Comparison of ENCODE assay signal across 10 mouse cellular contexts in genomic region chr10:76905935-76906341, GRCm38 (mm10). TPM values are rescaled to one million over a fixed set of nuclear protein-coding genes. Genes with fewer than 3 reads are reported as not detected.
DNase-seq lines count a peak whose midpoint lies in the region; ATAC-seq and TF ChIP-seq lines count a peak whose summit lies in the region.
"Had no signal": no experiment of that assay in that cellular context is flagged by ENCODE, and none has a peak within 500 bp of the region (broad histone marks: within the 10 kb centered on the region; RNA-seq: fewer than 3 reads in every experiment).

No protein-coding gene starts in this region.

- intact Hi-C loops in heart, postnatal 25 days (cut with DNase I): loop anchor here (2.0 kb wide), 1 partner anchor 59 kb away; no protein-coding TSS in a partner anchor
- intact Hi-C loops in left cerebral cortex, postnatal 36 days (cut with DNase I): no loop called here

- TF ChIP-seq CTCF in stomach, postnatal 0 days (IDR thresholded peaks at IDR 0.05; ENCODE audit: low read depth): no peak

- no peak overlapping the region for H3K9ac ChIP-seq in neural tube, embryonic 11.5 days (ENCODE audit: low read length)
- H3K9ac ChIP-seq in liver, embryonic 16.5 days (ENCODE audit: low read depth, low read length): no peak overlapping the region
- no peak overlapping the region for H3K9ac ChIP-seq in stomach, postnatal 0 days (ENCODE audit: low read length)
- H3K9ac ChIP-seq: forebrain, embryonic 12.5 days had no signal

- WGBS in neural tube, embryonic 11.5 days: 77% methylated on average over 14 of the region's 14 CpGs
- WGBS in liver, embryonic 16.5 days (ENCODE audit: insufficient replicate concordance): 21% methylated on average over 14 of the region's 14 CpGs
- 43% methylated on average over 14 of the region's 14 CpGs for WGBS in stomach, postnatal 0 days

- no peaks in the 10 kb centered on the region for H3K27me3 ChIP-seq in neural tube, embryonic 11.5 days (ENCODE audit: control insufficient read depth, insufficient read depth, low read length)
- H3K27me3 ChIP-seq in liver, embryonic 16.5 days (ENCODE audit: control insufficient read depth, insufficient read depth, low read depth, low read length): no peaks in the 10 kb centered on the region
- H3K27me3 ChIP-seq in stomach, postnatal 0 days (ENCODE audit: control insufficient read depth, insufficient read depth, low read length): no peaks in the 10 kb centered on the region
- H3K27me3 ChIP-seq: forebrain, embryonic 12.5 days had no signal

- DNase-seq in neural tube, embryonic 11.5 days (ENCODE audit: low spot score): no peak
- DNase-seq in neural tube, embryonic 10.5 days (ENCODE audit: extremely low spot score, low spot score): no peak
- peak; percentile 42 for DNase-seq in heart, postnatal 25 days (ENCODE audit: low spot score)
- peak; percentile 15 for DNase-seq in stomach, postnatal 0 days (ENCODE audit: low spot score)
- no peak for DNase-seq in left cerebral cortex, postnatal 36 days (ENCODE audit: low spot score in 2 of 2)
- DNase-seq in thymus, postnatal 36 days: no peak
- DNase-seq in retina, embryonic 14.5 days (ENCODE audit: low spot score): no peak

- no peaks in the 10 kb centered on the region for H3K36me3 ChIP-seq in neural tube, embryonic 11.5 days (ENCODE audit: control insufficient read depth, insufficient read depth, low read length)
- no peaks in the 10 kb centered on the region for H3K36me3 ChIP-seq in liver, embryonic 16.5 days (ENCODE audit: control insufficient read depth, insufficient read depth)
- H3K36me3 ChIP-seq in stomach, postnatal 0 days (ENCODE audit: control insufficient read depth, insufficient read depth, low read length): no peaks in the 10 kb centered on the region
- H3K36me3 ChIP-seq: forebrain, embryonic 12.5 days had no signal

- no peak overlapping the region for H3K4me3 ChIP-seq in neural tube, embryonic 11.5 days (ENCODE audit: low read depth, low read length)
- H3K4me3 ChIP-seq in liver, embryonic 16.5 days (ENCODE audit: low read depth, low read length): peak overlapping the region; percentile 35
- no peak overlapping the region for H3K4me3 ChIP-seq in stomach, postnatal 0 days (ENCODE audit: low read depth, low read length)
- H3K4me3 ChIP-seq: forebrain, embryonic 12.5 days had no signal

- H3K4me1 ChIP-seq in neural tube, embryonic 11.5 days (ENCODE audit: control insufficient read depth, insufficient read depth, low read length): no peaks in the 10 kb centered on the region
- peaks cover 18% of the 10 kb centered on the region for H3K4me1 ChIP-seq in liver, embryonic 16.5 days (ENCODE audit: control insufficient read depth, low read depth, low read length)
- peaks cover 3% of the 10 kb centered on the region; the same call in 1 of the 2 replicates for H3K4me1 ChIP-seq in stomach, postnatal 0 days (replicated peaks; ENCODE audit: control insufficient read depth, insufficient read depth)

- no peak for TF ChIP-seq EP300 in stomach, postnatal 0 days (optimal IDR thresholded peaks at IDR 0.05)

- no peak for ATAC-seq in neural tube, embryonic 11.5 days (ENCODE audit: insufficient read depth, low FRiP score, low TSS enrichment)
- ATAC-seq in liver, embryonic 16.5 days (ENCODE audit: low read depth): peak; percentile 22; the same call in 1 of the 2 replicates
- ATAC-seq in stomach, postnatal 0 days (ENCODE audit: low FRiP score, low TSS enrichment): 0 out of 2 replicates have a peak, but pooled peaks have one; percentile 20

- no peak overlapping the region for H3K4me2 ChIP-seq in neural tube, embryonic 11.5 days (ENCODE audit: low read depth)
- peak overlapping the region; percentile 60 for H3K4me2 ChIP-seq in liver, embryonic 16.5 days (ENCODE audit: low read depth, low read length)
- peak overlapping the region; percentile 15 for H3K4me2 ChIP-seq in stomach, postnatal 0 days (replicated peaks; ENCODE audit: low read depth)
- H3K4me2 ChIP-seq: forebrain, embryonic 12.5 days had no signal

- H3K9me3 ChIP-seq in neural tube, embryonic 11.5 days (ENCODE audit: control insufficient read depth, low read length): no peaks in the 10 kb centered on the region
- H3K9me3 ChIP-seq in liver, embryonic 16.5 days (replicated peaks; ENCODE audit: control insufficient read depth, low read length): no peaks in the 10 kb centered on the region
- H3K9me3 ChIP-seq in stomach, postnatal 0 days (ENCODE audit: control insufficient read depth, low read length): no peaks in the 10 kb centered on the region
- H3K9me3 ChIP-seq: forebrain, embryonic 12.5 days had no signal

- 0 out of 2 replicates have a peak overlapping the region, but pooled peaks have one; percentile 15 for H3K27ac ChIP-seq in neural tube, embryonic 11.5 days (ENCODE audit: low read depth, low read length)
- no peak overlapping the region for H3K27ac ChIP-seq in liver, embryonic 16.5 days (ENCODE audit: low read length)
- H3K27ac ChIP-seq in stomach, postnatal 0 days (replicated peaks): peak overlapping the region; percentile 40
- H3K27ac ChIP-seq: forebrain, embryonic 12.5 days; macrophage had no signal

RNA-seq across cellular contexts. Expression of gene Pcbp3, which starts 55.7 kb away (rescaled TPM):
- 42.2 and 47.3 TPM in 2 replicates for polyA plus RNA-seq in neural tube, embryonic 11.5 days (2014; fragmentation: Nextera tagmentation; extraction: Ambion mirVana)
- total RNA-seq in heart, postnatal 25 days (2021): 1 to 10 TPM; 2.9 to 6.7 TPM
- 3.8 and 4.6 TPM in 2 replicates for polyA plus RNA-seq in liver, embryonic 16.5 days (2015; fragmentation: Nextera tagmentation; extraction: Ambion mirVana)
- 15.3 and 18.5 TPM in 2 replicates for polyA plus RNA-seq in stomach, postnatal 0 days (2015; fragmentation: Nextera tagmentation; extraction: Ambion mirVana)
- total RNA-seq in left cerebral cortex, postnatal 36 days (2021): 10 to 100 TPM; 67.5 to 68.4 TPM

Comparison
In these comparisons a context has a peak if more than half of its experiments do, and no peak if none do; other contexts are left out.
1. DNase-seq: peak in heart, postnatal 25 days (single experiment) and stomach, postnatal 0 days (single experiment); none in neural tube, embryonic 11.5 days (single experiment), neural tube, embryonic 10.5 days (single experiment), left cerebral cortex, postnatal 36 days (0 of 2), thymus, postnatal 36 days (0 of 2) and retina, embryonic 14.5 days (single experiment).